Mouse (Mus musculus): Measurements from ENCODE around the gene Psmb8. TPM values are rescaled to one million over a fixed set of nuclear protein-coding genes. Genes with fewer than 3 reads are reported as not detected.

Psmb8 gene
- total and polyA plus RNA-seq, 3 experiments = 0.11 to 0.15 TPM; not detected in 1

DNA sequence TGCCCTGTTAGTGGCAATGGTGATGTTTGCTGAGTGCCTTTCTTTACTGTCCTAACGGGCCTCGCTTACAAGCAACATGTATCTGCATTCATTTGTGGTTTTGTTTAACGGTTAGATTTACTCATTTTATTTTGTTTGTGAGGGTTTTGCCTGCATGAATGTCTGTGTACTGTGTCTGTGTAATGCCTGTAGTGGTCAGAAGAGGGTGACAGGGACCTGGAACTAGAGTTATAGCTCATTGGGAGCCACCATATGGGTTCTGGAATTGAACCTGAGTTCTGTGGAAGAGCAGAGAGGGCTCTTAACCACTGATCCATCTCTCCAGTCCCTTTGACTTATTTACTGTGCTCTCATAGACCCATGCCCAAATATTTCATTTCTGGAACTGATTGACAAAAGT lies 49.5 kb downstream of the Psmb8 start:
- H3K36me3 ChIP-seq (replicated peaks) = no peaks in the 10 kb centered on the region
- no peaks in the 10 kb centered on the region for H3K9me3 ChIP-seq (replicated peaks)
- TF ChIP-seq CTCF (IDR thresholded peaks at IDR 0.05; ENCODE audit: low read depth, low read length) = no peak
- no peak for TF ChIP-seq TAL1 (conservative IDR thresholded peaks at IDR 0.05; ENCODE audit: low read depth, low read length)
- no peak for TF ChIP-seq POLR2AphosphoS5 (IDR thresholded peaks at IDR 0.05; ENCODE audit: insufficient replicate concordance, low read depth, low read length)
- no peak for TF ChIP-seq GATA1 (IDR thresholded peaks at IDR 0.05; ENCODE audit: borderline replicate concordance, low read length)
- no peak for TF ChIP-seq GATA2 (IDR thresholded peaks at IDR 0.05; ENCODE audit: borderline replicate concordance, low read depth, low read length)
- no peaks in the 10 kb centered on the region for H3K4me1 ChIP-seq (ENCODE audit: insufficient read depth, low read depth, low read length)
- ATAC-seq (ENCODE audit: extremely low read depth, insufficient number of reproducible peaks, low FRiP score, poor library complexity, severe bottlenecking) (no peak), DNase-seq (ENCODE audit: low spot score) (no peak)
- no peak overlapping the region for H3K4me3 ChIP-seq (ENCODE audit: low read depth, low read length)
- H3K27me3 ChIP-seq (ENCODE audit: insufficient read depth, low read length) = peaks cover 21% of the 10 kb centered on the region

DNA sequence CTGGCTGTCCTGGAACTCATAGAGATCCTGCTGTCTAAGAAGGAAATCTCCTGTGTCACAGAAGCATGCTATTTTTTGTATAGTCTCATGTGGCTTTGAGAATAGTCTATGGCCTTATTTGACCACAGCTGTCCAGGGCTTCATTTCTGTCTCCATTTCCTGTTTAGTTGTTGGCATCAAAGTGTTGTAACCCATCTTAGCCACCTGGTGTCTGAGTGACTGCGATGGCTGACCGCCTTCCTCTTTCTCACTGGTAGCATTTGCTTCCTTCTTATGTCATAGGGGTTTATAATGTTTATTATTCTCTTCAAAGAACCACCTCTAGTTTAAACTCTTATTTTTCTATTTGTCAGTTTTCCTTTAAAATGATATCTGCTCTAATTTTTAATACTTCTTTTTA lies 51.2 kb downstream of the Psmb8 start:
- ATAC-seq (ENCODE audit: extremely low read depth, insufficient number of reproducible peaks, low FRiP score, poor library complexity, severe bottlenecking) (no peak), DNase-seq (ENCODE audit: low spot score) (no peak)
- Histone ChIP-seq H3K4me1 (ENCODE audit: insufficient read depth, low read depth, low read length) (no peaks in the 10 kb centered on the region), H3K27me3 (ENCODE audit: insufficient read depth, low read length) (peaks cover 22% of the 10 kb centered on the region), H3K36me3 (replicated peaks) (no peaks in the 10 kb centered on the region), H3K9me3 (replicated peaks) (no peaks in the 10 kb centered on the region), H3K4me3 (ENCODE audit: low read depth, low read length) (no peak overlapping the region)
- TF ChIP-seq POLR2AphosphoS5 (IDR thresholded peaks at IDR 0.05; ENCODE audit: insufficient replicate concordance, low read depth, low read length) = no peak

DNA sequence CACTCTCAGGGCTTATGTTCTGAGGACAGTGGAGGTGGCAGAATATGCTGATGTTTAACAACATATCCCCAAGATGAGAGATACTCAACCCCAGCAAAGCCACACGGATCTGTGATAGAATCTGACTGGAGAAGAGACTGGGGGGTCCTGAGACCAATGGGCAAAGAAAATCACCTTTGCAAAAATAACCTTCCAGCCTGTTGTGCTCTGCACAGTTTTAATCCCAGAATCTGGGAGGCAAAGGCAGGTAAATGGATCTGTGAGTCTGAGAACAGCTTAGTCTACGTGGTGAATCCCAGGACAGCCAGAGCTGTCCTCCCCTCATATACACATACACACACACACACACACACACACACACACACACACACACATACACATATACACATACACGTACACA lies 51.8 kb downstream of the Psmb8 start:
- H3K36me3 ChIP-seq (replicated peaks) = no peaks in the 10 kb centered on the region
- no peaks in the 10 kb centered on the region for H3K9me3 ChIP-seq (replicated peaks)
- H3K4me3 ChIP-seq (ENCODE audit: low read depth, low read length) = no peak overlapping the region
- TF ChIP-seq CTCF (IDR thresholded peaks at IDR 0.05; ENCODE audit: low read depth, low read length) = no peak
- TF ChIP-seq POLR2AphosphoS5 (IDR thresholded peaks at IDR 0.05; ENCODE audit: insufficient replicate concordance, low read depth, low read length) = no peak
- no peak for TF ChIP-seq GATA2 (IDR thresholded peaks at IDR 0.05; ENCODE audit: borderline replicate concordance, low read depth, low read length)
- TF ChIP-seq TAL1 (conservative IDR thresholded peaks at IDR 0.05; ENCODE audit: low read depth, low read length) = no peak
- no peak for TF ChIP-seq GATA1 (IDR thresholded peaks at IDR 0.05; ENCODE audit: borderline replicate concordance, low read length)
- no peak for ATAC-seq (ENCODE audit: extremely low read depth, insufficient number of reproducible peaks, low FRiP score, poor library complexity, severe bottlenecking)
- peaks cover 19% of the 10 kb centered on the region for H3K27me3 ChIP-seq (ENCODE audit: insufficient read depth, low read length)
- no peaks in the 10 kb centered on the region for H3K4me1 ChIP-seq (ENCODE audit: insufficient read depth, low read depth, low read length)
- DNase-seq (ENCODE audit: low spot score) = no peak

DNA sequence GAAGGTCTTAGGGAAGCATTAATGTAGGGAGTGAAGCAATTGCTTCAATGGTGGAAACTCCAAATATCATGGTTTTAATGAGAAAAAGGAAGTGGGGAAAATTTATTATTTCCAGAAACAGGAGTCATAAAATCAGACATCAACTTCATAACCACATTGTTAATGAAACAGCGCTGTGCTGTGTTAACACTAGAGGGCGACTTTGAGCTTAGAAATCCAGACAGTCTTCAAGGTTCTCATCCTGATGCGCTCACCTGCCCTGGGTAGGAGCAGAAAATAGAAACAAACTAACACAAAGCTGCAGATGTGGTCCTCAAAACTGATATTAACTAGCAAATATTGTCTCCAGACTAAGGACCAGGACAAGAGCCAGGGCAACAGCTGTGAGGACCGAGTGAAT lies 52.4 kb downstream of the Psmb8 start:
- ATAC-seq (ENCODE audit: extremely low read depth, insufficient number of reproducible peaks, low FRiP score, poor library complexity, severe bottlenecking) (no peak), DNase-seq (ENCODE audit: low spot score) (peak; percentile 13)
- Histone ChIP-seq H3K36me3 (replicated peaks) (no peaks in the 10 kb centered on the region), H3K4me3 (ENCODE audit: low read depth, low read length) (no peak overlapping the region), H3K9me3 (replicated peaks) (no peaks in the 10 kb centered on the region), H3K27me3 (ENCODE audit: insufficient read depth, low read length) (peaks cover 19% of the 10 kb centered on the region), H3K4me1 (ENCODE audit: insufficient read depth, low read depth, low read length) (no peaks in the 10 kb centered on the region)
- TF ChIP-seq GATA1 (IDR thresholded peaks at IDR 0.05; ENCODE audit: borderline replicate concordance, low read length) (no peak), CTCF (IDR thresholded peaks at IDR 0.05; ENCODE audit: low read depth, low read length) (peak; percentile 52; the same call in 1 of the 2 replicates)

Other genes with a start within 250 kb of the Psmb8 start
Only the 20 nearest of the 25 such genes appear.
- gene Ring1, start 173.0 kb upstream of the Psmb8 start, total RNA-seq (2014; fragmentation: Nextera tagmentation) = 8.4 and 9.7 TPM in 2 replicates
- 10.9 and 13.1 TPM in 2 replicates for gene Ring1, start 173.0 kb upstream of the Psmb8 start, total RNA-seq (2017)
- 46.4 and 59.9 TPM in 2 replicates for gene Ring1, start 173.0 kb upstream of the Psmb8 start, polyA plus RNA-seq (2012)
- gene H2-Ke6, start 169.7 kb upstream of the Psmb8 start, total RNA-seq (2014; fragmentation: Nextera tagmentation) = 77.5 and 87.1 TPM in 2 replicates
- gene H2-Ke6, start 169.7 kb upstream of the Psmb8 start, total RNA-seq (2017) = 44.7 and 45.9 TPM in 2 replicates
- gene H2-Ke6, start 169.7 kb upstream of the Psmb8 start, polyA plus RNA-seq (2012) = 58.6 and 78.0 TPM in 2 replicates
- gene Slc39a7, start 166.0 kb upstream of the Psmb8 start, total RNA-seq (2014; fragmentation: Nextera tagmentation) = 16.9 and 17.5 TPM in 2 replicates
- gene Slc39a7, start 166.0 kb upstream of the Psmb8 start, total RNA-seq (2017) = 58.0 and 60.1 TPM in 2 replicates
- gene Slc39a7, start 166.0 kb upstream of the Psmb8 start, polyA plus RNA-seq (2012) = 66.0 and 98.1 TPM in 2 replicates
- 27.7 and 29.7 TPM in 2 replicates for gene Rxrb, start 165.9 kb upstream of the Psmb8 start, total RNA-seq (2014; fragmentation: Nextera tagmentation)
- gene Rxrb, start 165.9 kb upstream of the Psmb8 start, total RNA-seq (2017) = 30.5 and 34.7 TPM in 2 replicates
- gene Rxrb, start 165.9 kb upstream of the Psmb8 start, polyA plus RNA-seq (2012) = 175 and 211 TPM in 2 replicates
- gene Col11a2, start 158.3 kb upstream of the Psmb8 start, total RNA-seq (2014; fragmentation: Nextera tagmentation) = 0.45 and 0.92 TPM in 2 replicates
- 0.58 and 1.6 TPM in 2 replicates for gene Col11a2, start 158.3 kb upstream of the Psmb8 start, total RNA-seq (2017)
- gene Col11a2, start 158.3 kb upstream of the Psmb8 start, polyA plus RNA-seq (2012) = 1.9 and 2.3 TPM in 2 replicates
- not detected in 2 replicates for gene H2-Oa, start 105.4 kb upstream of the Psmb8 start, total RNA-seq (2014; fragmentation: Nextera tagmentation)
- 0.11 TPM in 1 of 2 replicates, not detected in the other for gene H2-Oa, start 105.4 kb upstream of the Psmb8 start, total RNA-seq (2017)
- not detected in 2 replicates for gene H2-Oa, start 105.4 kb upstream of the Psmb8 start, polyA plus RNA-seq (2012)
- 11.0 and 16.1 TPM in 2 replicates for gene H2-DMa, start 78.2 kb upstream of the Psmb8 start, total RNA-seq (2014; fragmentation: Nextera tagmentation)
- 2.8 and 3.8 TPM in 2 replicates for gene H2-DMa, start 78.2 kb upstream of the Psmb8 start, total RNA-seq (2017)
- gene H2-DMa, start 78.2 kb upstream of the Psmb8 start, polyA plus RNA-seq (2012) = 0.62 and 1.3 TPM in 2 replicates
- gene Brd2, start 75.1 kb upstream of the Psmb8 start, total RNA-seq (2014; fragmentation: Nextera tagmentation) = 336 and 447 TPM in 2 replicates
- 214 and 244 TPM in 2 replicates for gene Brd2, start 75.1 kb upstream of the Psmb8 start, total RNA-seq (2017)
- gene Brd2, start 75.1 kb upstream of the Psmb8 start, polyA plus RNA-seq (2012) = 198 and 298 TPM in 2 replicates
- gene H2-DMb2, start 54.4 kb upstream of the Psmb8 start, total RNA-seq (2014; fragmentation: Nextera tagmentation) = not detected in 2 replicates
- not detected in 2 replicates for gene H2-DMb2, start 54.4 kb upstream of the Psmb8 start, total RNA-seq (2017)
- gene H2-DMb2, start 54.4 kb upstream of the Psmb8 start, polyA plus RNA-seq (2012) = not detected in 2 replicates
- not detected in 2 replicates for gene H2-DMb1, start 44.6 kb upstream of the Psmb8 start, total RNA-seq (2014; fragmentation: Nextera tagmentation)
- 0.41 and 0.44 TPM in 2 replicates for gene H2-DMb1, start 44.6 kb upstream of the Psmb8 start, total RNA-seq (2017)
- 0.06 and 0.10 TPM in 2 replicates for gene H2-DMb1, start 44.6 kb upstream of the Psmb8 start, polyA plus RNA-seq (2012)
- 6.5 and 6.8 TPM in 2 replicates for gene Tap1, start 10.2 kb upstream of the Psmb8 start, total RNA-seq (2014; fragmentation: Nextera tagmentation)
- gene Tap1, start 10.2 kb upstream of the Psmb8 start, total RNA-seq (2017) = 7.2 and 11.0 TPM in 2 replicates
- 7.4 and 7.6 TPM in 2 replicates for gene Tap1, start 10.2 kb upstream of the Psmb8 start, polyA plus RNA-seq (2012)
- not detected in 2 replicates for gene Psmb9, start 10.0 kb upstream of the Psmb8 start, total RNA-seq (2014; fragmentation: Nextera tagmentation)
- gene Psmb9, start 10.0 kb upstream of the Psmb8 start, total RNA-seq (2017) = 3.7 and 4.8 TPM in 2 replicates
- gene Psmb9, start 10.0 kb upstream of the Psmb8 start, polyA plus RNA-seq (2012) = 1.5 and 1.9 TPM in 2 replicates
- 7.8 and 8.7 TPM in 2 replicates for gene Tap2, start 5.8 kb downstream of the Psmb8 start, total RNA-seq (2014; fragmentation: Nextera tagmentation)
- 12.0 and 13.4 TPM in 2 replicates for gene Tap2, start 5.8 kb downstream of the Psmb8 start, total RNA-seq (2017)
- 56.4 and 58.9 TPM in 2 replicates for gene Tap2, start 5.8 kb downstream of the Psmb8 start, polyA plus RNA-seq (2012)
- gene H2-Ob, start 41.2 kb downstream of the Psmb8 start, total RNA-seq (2014; fragmentation: Nextera tagmentation) = not detected in 2 replicates
- gene H2-Ob, start 41.2 kb downstream of the Psmb8 start, total RNA-seq (2017) = 0.11 TPM in 1 of 2 replicates, not detected in the other
- not detected in 2 replicates for gene H2-Ob, start 41.2 kb downstream of the Psmb8 start, polyA plus RNA-seq (2012)
- not detected in 2 replicates for gene H2-Ab1, start 60.0 kb downstream of the Psmb8 start, total RNA-seq (2014; fragmentation: Nextera tagmentation)
- gene H2-Ab1, start 60.0 kb downstream of the Psmb8 start, total RNA-seq (2017) = 0.27 and 0.29 TPM in 2 replicates
- gene H2-Ab1, start 60.0 kb downstream of the Psmb8 start, polyA plus RNA-seq (2012) = 0.07 and 0.11 TPM in 2 replicates
- gene H2-Aa, start 90.1 kb downstream of the Psmb8 start, total RNA-seq (2014; fragmentation: Nextera tagmentation) = not detected in 2 replicates
- gene H2-Aa, start 90.1 kb downstream of the Psmb8 start, total RNA-seq (2017) = 0.06 TPM in 1 of 2 replicates, not detected in the other
- gene H2-Aa, start 90.1 kb downstream of the Psmb8 start, polyA plus RNA-seq (2012) = not detected in 2 replicates
- not detected in 2 replicates for gene H2-Eb1, start 108.1 kb downstream of the Psmb8 start, total RNA-seq (2014; fragmentation: Nextera tagmentation)
- 0.12 TPM in 1 of 2 replicates, not detected in the other for gene H2-Eb1, start 108.1 kb downstream of the Psmb8 start, total RNA-seq (2017)
- gene H2-Eb1, start 108.1 kb downstream of the Psmb8 start, polyA plus RNA-seq (2012) = not detected in 2 replicates
- gene H2-Eb2, start 127.9 kb downstream of the Psmb8 start, total RNA-seq (2014; fragmentation: Nextera tagmentation) = not detected in 2 replicates
- 0.05 and 0.06 TPM in 2 replicates for gene H2-Eb2, start 127.9 kb downstream of the Psmb8 start, total RNA-seq (2017)
- not detected in 2 replicates for gene H2-Eb2, start 127.9 kb downstream of the Psmb8 start, polyA plus RNA-seq (2012)
- gene Btnl2, start 157.1 kb downstream of the Psmb8 start, total RNA-seq (2014; fragmentation: Nextera tagmentation) = not detected in 2 replicates
- gene Btnl2, start 157.1 kb downstream of the Psmb8 start, total RNA-seq (2017) = 0.05 TPM in 1 of 2 replicates, not detected in the other
- gene Btnl2, start 157.1 kb downstream of the Psmb8 start, polyA plus RNA-seq (2012) = not detected in 2 replicates
- not detected in 2 replicates for gene Btnl1, start 179.4 kb downstream of the Psmb8 start, total RNA-seq (2014; fragmentation: Nextera tagmentation)
- gene Btnl1, start 179.4 kb downstream of the Psmb8 start, total RNA-seq (2017) = 0.22 TPM in 1 of 2 replicates, not detected in the other
- not detected in 2 replicates for gene Btnl1, start 179.4 kb downstream of the Psmb8 start, polyA plus RNA-seq (2012)

Measured in G1E (cell line).